Mouse (Mus musculus) layer of hippocampus, adult 9-10 months (tissue): ENCODE measurements around the gene Plin2.
"Not testable (repeated sequence)": the region's sequence is repeated elsewhere in the genome, so short reads cannot be mapped to it uniquely, and the experiment has no call there.

ENCODE experiments used
- DNase-seq: peaks from one replicate; pipeline ENCODE4 v3.0.0; 2022; ENCODE audit warnings: low spot score

Plin2 gene

DNA sequence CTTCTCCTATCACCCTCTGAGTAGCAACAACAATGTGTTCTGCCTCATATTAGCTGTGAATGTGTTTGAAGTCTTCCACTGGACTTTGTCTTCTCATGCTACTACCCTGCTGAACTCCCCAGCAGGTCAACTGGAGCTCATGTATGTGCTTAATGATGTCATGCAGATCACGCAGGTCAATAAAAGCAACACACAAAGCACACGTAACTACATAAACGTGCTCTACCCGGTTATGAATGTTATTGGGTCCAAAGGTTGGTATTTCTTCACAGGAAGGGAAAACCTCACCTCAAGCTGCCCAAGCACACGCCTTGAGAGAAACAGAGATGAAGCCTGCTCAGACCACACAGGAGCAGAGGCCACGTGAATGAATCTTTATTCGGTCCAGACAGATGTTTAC lies 43.4 kb downstream of the Plin2 start:
- DNase-seq = not testable (repeated sequence)

DNA sequence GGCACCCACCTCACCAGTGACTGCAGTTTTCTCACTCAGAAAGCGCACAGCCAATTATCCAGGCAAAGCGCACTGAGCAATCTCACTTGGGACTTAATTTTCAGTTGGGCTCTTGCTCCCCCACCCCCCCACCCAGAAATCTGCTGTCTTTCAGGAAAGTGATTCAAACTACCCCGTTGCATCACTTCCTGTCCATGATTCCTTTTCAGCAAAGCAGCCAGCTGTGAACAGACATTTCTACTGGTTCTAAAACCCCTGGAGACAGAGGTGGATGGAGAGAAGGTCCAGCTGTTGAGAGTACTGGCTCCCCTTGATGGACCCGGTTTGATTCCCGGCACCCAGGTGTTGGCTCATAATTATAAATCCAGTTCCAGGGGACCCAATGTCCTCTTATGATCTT lies 44.4 kb downstream of the Plin2 start:
- DNase-seq = no peak

DNA sequence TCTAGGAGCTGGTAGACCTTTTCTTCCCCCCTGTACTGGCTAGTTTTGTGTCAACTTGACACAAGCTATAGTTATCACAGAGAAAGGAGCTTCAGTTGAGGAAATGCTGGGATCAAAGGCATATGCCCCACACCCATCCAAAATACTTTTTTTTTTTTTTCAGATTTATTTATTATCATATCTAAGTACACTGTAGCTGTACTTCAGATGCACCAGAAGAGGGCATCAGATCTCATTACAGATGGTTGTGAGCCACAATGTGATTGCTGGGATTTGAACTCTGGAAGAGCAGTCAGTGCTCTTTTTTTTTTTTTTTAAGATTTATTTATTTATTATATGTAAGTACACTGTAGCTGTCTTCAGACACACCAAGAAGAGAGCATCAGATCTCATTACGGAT lies 47.3 kb downstream of the Plin2 start:
- DNase-seq = not testable (repeated sequence)

DNA sequence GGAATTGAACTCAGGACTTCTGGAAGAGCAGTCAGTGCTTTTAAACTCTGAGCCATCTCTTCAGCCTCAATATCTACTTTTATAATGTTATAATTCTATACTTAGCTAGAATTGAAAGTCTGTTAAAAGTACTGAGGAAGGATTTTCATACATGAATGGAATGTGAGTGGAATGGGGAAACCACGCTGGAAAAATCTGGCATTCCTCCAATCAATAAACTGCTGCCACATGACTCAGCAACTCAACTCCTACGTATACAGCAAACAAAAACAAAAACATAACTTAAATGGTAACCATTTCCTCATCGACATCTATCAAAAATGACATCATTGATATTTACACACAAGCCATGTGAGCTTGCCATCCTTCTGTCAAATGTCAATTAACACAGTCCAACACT lies 47.7 kb downstream of the Plin2 start:
- DNase-seq = no peak

DNA sequence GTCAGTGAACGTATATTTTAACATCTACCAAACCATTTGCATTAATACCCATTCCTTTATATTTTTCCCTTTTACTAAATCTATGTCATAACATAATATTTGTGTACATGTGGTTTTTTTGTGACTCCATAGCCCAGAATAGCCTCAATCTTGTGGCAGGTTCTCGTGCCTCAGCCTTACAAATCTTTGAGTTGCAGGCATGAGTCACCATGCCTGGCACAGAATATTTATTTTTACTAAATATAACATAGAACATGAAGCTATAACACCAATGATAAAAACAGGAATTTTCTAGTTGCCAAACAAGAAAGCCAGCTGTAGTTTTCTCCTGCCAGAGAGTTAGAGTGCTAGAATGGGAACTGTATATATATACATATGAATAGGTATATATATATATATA lies 49.4 kb downstream of the Plin2 start:
- DNase-seq = no peak

DNA sequence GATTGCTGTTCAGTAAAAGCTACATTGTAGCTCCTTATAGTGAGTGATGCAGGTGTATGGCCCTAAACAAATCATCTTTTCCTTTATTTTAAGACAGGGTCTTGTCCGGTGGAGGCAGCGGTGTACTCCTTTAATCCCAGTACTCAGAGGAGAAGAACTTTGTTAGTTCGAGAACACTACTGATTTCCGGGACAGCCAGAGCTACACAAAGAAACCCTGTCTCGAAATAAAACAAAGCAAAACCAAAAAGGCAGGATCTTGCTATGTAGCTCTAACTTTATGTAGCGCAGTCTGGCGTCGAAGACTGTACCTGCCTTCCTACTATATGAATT lies 57.6 kb downstream of the Plin2 start:
- DNase-seq = no peak

DNA sequence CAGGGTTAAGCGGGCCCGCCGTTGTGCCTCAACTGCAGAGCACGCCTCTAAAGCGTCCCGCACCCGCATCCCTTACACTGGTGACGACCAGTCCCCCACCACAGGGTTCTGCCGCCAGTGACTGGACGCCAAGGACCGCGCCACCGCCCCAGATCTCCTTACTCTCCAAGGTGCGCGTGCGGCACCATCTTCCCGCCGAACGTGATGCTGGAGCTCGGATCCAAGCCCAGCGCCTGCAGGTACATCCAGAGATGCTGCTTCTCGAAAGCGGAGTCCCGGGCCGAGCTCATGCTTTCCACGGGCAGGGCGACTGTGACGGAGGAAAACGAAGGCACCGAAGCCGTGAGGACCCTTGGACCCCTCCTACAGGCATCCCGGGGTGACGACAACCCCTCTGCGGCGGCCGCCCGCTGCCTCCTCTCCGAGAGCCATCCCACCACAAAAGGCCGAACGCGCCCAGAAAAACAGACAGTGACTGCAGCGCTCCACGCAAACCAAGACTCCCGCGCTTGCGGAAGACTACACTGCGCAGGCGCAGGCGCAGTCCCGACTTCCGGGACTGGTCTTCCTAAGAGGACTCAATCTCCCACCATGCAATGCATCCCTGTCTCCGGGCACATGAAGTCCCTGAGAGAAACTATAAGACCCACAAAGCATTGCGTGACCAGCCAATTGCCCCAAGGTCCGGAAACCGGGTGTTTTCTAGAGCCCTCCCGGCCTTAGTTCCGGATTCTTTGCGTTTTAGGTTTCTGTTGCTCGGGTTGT lies 58.2 kb downstream of the Plin2 start, which contains the start of gene Haus6:
Gene Haus6 (minus strand): TSS at position 532 of the 765 bp plus-strand sequence.
- DNase-seq = peak; percentile 88
